Mouse (Mus musculus) hindbrain, embryonic 16.5 days (tissue): ENCODE measurements around the gene Zbtb32. TPM values are rescaled to one million over a fixed set of nuclear protein-coding genes. Genes with fewer than 3 reads are reported as not detected.

ENCODE experiments used
- ATAC-seq: fragments of 200-750 bp; cut with Nextera tagmentation; 2 replicates; pipeline ENCODE4 v1.8.0; 2017; ENCODE audit warnings: moderate TSS enrichment, moderate library complexity
- H3K27ac ChIP-seq: fragments of 300-500 bp; sonication (generic); 2 replicates; pipeline ENCODE4 v1.5.1; 2014; ENCODE audit warnings: low read depth, mild to moderate bottlenecking, control low read depth, low read length, moderate library complexity
- H3K27me3 ChIP-seq: fragments of 300-500 bp; sonication (generic); replicated peaks from 2 replicates; pipeline ENCODE4 v1.6.1; 2014; ENCODE audit warnings: low read length; ENCODE audit not compliant: control insufficient read depth, insufficient read depth
- H3K36me3 ChIP-seq: fragments of 300-500 bp; sonication (generic); 2 replicates; pipeline ENCODE4 v1.6.1; 2014; ENCODE audit warnings: mild to moderate bottlenecking, low read length, moderate library complexity, mixed read lengths; ENCODE audit not compliant: control insufficient read depth, insufficient read depth
- H3K4me1 ChIP-seq: fragments of 300-500 bp; sonication (generic); 2 replicates; pipeline ENCODE4 v1.6.1; 2014; ENCODE audit warnings: low read depth, low read length; ENCODE audit not compliant: control insufficient read depth, insufficient read depth
- H3K4me2 ChIP-seq: fragments of 300-500 bp; sonication (generic); 2 replicates; pipeline ENCODE4 v1.6.1; 2014; ENCODE audit warnings: mild to moderate bottlenecking, low read length, control low read depth, moderate library complexity
- H3K4me3 ChIP-seq: fragments of 300-500 bp; sonication (generic); 2 replicates; pipeline ENCODE4 v1.5.1; 2014; ENCODE audit warnings: mild to moderate bottlenecking, low read length, control low read depth, moderate library complexity
- H3K9ac ChIP-seq: fragments of 300-500 bp; sonication (generic); 2 replicates; pipeline ENCODE4 v1.6.1; 2014; ENCODE audit warnings: low read depth, mild to moderate bottlenecking, control low read depth, low read length, moderate library complexity
- H3K9me3 ChIP-seq: fragments of 300-500 bp; sonication (generic); 2 replicates; pipeline ENCODE4 v1.6.1; 2014; ENCODE audit warnings: mild to moderate bottlenecking, low read length, moderate library complexity; ENCODE audit not compliant: control insufficient read depth
- WGBS: fragments of 180-500 bp; shearing (Covaris S2); extraction: QIAGEN DNeasy Blood & Tissue Kit; methylation state at CpG from one replicate; pipeline ENCODE4 v1.1.7; 2014; 5-methylcytosine and 5-hydroxymethylcytosine counted together
- polyA plus RNA-seq: library from polyadenylated mRNA; unstranded; fragments of >200 nt; fragmentation: Nextera tagmentation; extraction: Ambion mirVana; gene quantifications from 2 replicates; pipeline ENCODE4 v1.2.1, GENCODE M21; 2015

The Zbtb32 gene
- polyA plus RNA-seq = 0.11 and 0.21 TPM in 2 replicates

DNA sequence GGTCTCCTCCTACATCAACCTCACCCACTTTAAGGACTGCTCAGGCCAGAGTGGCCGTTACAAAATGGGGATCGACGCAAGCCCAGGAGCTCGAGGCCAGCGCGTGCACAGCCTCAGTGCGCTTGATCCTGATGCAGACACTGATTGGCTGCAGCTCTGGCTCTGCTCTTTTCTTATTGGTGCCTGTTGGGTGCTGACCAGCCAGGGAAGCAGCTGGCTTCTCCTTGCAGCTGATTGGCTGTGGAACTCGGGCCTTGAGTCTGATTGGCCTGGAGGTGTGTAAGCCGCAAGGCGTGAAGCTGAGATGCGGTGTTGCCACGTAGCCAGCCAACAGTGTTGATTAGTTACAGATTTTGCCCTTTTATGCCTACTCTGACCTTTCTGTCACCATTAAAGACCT, at the start of gene Zbtb32:
Zbtb32 (minus strand) TSS at position 124 of the 400 bp plus-strand sequence.
- no peaks in the 10 kb centered on the region for H3K27me3 ChIP-seq
- ATAC-seq = no peak
- WGBS = 90% methylated on average over 12 of the region's 12 CpGs
- H3K36me3 ChIP-seq = no peaks in the 10 kb centered on the region
- H3K9me3 ChIP-seq = no peaks in the 10 kb centered on the region
- H3K27ac ChIP-seq = peak within 1 kb of the TSS; percentile 37; the same call in 1 of the 2 replicates
- peaks cover 11% of the 10 kb centered on the region for H3K4me1 ChIP-seq
- peak within 1 kb of the TSS; percentile 53 for H3K4me2 ChIP-seq
- 0 out of 2 replicates have a peak within 1 kb of the TSS, but pooled peaks have one; percentile 11 for H3K9ac ChIP-seq
- peak within 1 kb of the TSS; percentile 27 for H3K4me3 ChIP-seq

DNA sequence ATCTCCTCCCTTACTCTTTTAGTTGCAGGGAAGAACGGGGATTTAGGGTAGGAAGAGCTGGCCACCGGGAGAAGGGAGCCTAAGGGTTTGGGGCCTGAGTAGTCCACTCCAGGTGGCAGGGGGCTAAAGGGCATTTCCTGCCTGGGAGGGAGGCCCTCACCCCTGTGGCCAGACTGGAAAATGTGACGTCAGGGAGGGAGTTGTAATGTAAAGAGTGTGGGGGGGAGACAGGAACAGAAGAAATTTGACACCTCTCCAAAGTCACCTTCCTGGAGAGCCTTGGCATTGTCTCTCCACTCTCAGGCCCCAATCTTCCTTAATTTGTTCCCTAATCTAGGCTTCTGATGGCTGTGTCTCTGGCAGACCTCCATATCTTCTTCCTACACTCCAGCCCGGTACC, 40.4 kb upstream of the Zbtb32 start:
- H3K4me3 ChIP-seq = no peak overlapping the region
- peaks cover 26% of the 10 kb centered on the region for H3K27me3 ChIP-seq
- WGBS = 31% methylated on average over 4 of the region's 4 CpGs

DNA sequence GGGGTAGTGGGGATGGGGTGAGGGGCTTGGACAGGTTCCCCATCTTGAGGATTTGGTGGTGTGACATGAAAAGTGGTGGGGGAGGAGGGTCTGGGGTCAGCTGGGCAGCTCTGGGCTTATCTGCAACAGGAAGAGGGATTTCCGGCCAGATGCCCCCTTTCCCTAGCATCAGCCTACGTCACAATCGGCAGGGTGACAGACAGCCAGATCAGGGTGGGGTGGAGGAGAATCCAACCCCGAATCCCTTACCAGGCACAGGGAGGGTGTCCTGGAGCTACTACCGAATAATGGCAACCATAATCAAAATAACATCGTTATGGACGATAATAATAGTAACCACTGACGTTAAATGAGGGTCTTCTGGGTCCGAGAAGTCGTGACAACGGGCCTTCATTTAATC, 37.7 kb upstream of the Zbtb32 start:
- Histone ChIP-seq H3K9ac (no peak overlapping the region), H3K27ac (no peak overlapping the region), H3K4me1 (peaks cover 3% of the 10 kb centered on the region; the same call in 1 of the 2 replicates), H3K36me3 (peaks cover 13% of the 10 kb centered on the region), H3K4me2 (no peak overlapping the region), H3K4me3 (no peak overlapping the region), H3K27me3 (peaks cover 45% of the 10 kb centered on the region), H3K9me3 (no peaks in the 10 kb centered on the region)
- WGBS = 31% methylated on average over 11 of the region's 11 CpGs
- no peak for ATAC-seq

More for the DNA sequence above, 40.4 kb upstream of the Zbtb32 start:
- ATAC-seq = no peak
- no peak overlapping the region for H3K27ac ChIP-seq
- H3K9me3 ChIP-seq = no peaks in the 10 kb centered on the region
- peaks cover 31% of the 10 kb centered on the region for H3K36me3 ChIP-seq
- no peak overlapping the region for H3K9ac ChIP-seq
- no peak overlapping the region for H3K4me2 ChIP-seq
- peaks cover 3% of the 10 kb centered on the region; the same call in 1 of the 2 replicates for H3K4me1 ChIP-seq

DNA sequence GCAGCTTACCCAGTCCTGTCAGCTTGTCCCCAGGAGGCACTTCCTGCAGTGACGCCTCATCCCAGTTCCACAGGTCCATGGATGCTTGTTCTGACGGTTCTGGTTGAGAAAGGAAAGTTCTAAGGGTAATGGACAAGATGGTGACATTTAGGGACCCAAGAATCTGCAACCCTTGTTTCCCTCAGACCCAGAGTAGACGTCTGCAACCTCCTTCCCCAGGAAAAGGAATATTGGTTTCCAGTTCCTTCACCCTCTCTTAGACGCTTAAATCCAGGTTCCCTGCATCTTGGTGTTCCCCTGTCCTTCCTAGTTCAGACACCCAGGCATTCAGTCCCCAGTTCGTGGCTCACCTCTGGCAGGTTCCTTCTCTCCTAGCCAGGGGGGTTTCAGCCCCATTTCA, 37.0 kb upstream of the Zbtb32 start, which contains the start of gene Etv2:
Etv2 (minus strand) TSS at position 101 of the 400 bp plus-strand sequence.
- Histone ChIP-seq H3K4me1 (peaks cover 3% of the 10 kb centered on the region; the same call in 1 of the 2 replicates), H3K27ac (no peak within 1 kb of the TSS), H3K36me3 (peaks cover 7% of the 10 kb centered on the region), H3K27me3 (peaks cover 45% of the 10 kb centered on the region), H3K4me2 (peak within 1 kb of the TSS; percentile 18; the same call in 1 of the 2 replicates), H3K4me3 (no peak within 1 kb of the TSS), H3K9ac (no peak within 1 kb of the TSS), H3K9me3 (no peaks in the 10 kb centered on the region)
- 1% methylated on average over 5 of the region's 5 CpGs for WGBS
- ATAC-seq = no peak

DNA sequence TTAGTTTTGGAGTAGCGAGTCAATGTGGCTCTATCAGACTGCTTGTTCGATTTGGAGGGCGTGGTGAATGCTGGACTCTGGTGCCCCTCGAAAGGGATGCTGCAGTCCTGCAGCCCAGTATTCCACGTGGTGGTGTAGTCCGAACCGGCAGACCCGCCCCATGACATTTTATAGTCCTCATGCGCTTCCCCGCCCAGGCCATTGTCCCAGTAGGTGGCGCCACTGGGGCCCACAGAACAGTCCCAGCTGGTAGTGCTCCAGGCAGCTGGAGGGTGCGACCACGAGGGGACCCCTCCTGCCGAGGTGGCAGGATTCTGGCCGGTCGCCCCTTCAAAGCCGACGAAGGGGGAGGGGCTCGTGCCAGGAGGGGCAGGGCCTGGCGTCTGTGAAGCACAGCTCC, 35.9 kb upstream of the Zbtb32 start:
- no peak for ATAC-seq
- Histone ChIP-seq H3K27me3 (peaks cover 47% of the 10 kb centered on the region), H3K27ac (no peak overlapping the region)

DNA sequence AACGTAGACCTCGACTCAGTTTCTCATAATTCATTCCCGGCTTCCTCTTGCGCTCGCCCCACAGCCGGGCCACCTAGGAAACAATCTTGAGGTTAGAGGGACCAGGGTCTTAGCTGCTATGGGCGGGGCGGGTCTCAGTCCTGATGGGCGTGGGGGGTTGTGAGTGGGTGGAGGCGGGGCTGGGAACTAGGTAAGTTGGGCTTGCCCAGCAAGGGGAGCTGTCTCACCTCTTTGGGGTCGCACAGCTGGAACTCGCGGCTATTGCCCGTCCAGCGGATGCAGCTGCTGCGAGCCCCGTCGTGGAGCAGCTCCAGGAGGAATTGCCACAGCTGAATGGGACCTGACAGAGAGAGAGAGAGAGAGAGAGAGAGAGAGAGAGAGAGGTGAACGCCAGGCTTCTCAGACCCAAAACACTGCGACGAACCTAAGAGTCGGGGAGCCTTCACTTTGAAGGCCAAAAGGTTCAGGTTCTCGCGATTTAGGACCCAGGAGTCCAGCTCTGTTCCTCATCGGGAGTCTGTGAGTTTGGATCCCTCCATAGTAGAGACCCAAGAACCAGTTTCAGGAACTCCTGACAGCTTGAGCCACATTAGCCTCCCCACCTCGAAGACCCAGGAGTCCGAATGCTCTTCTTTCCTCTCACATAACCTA, 35.2 kb upstream of the Zbtb32 start:
- no peaks in the 10 kb centered on the region for H3K9me3 ChIP-seq
- H3K27me3 ChIP-seq = peaks cover 47% of the 10 kb centered on the region
- no peak overlapping the region for H3K4me3 ChIP-seq
- peaks cover 3% of the 10 kb centered on the region; the same call in 1 of the 2 replicates for H3K4me1 ChIP-seq
- H3K4me2 ChIP-seq = no peak overlapping the region
- 7% methylated on average over 27 of the region's 27 CpGs for WGBS
- no peak overlapping the region for H3K27ac ChIP-seq
- no peak overlapping the region; the same call in 1 of the 2 replicates for H3K9ac ChIP-seq
- H3K36me3 ChIP-seq = no peaks in the 10 kb centered on the region
- no peak for ATAC-seq

More for the DNA sequence above, 35.9 kb upstream of the Zbtb32 start:
- no peaks in the 10 kb centered on the region for H3K9me3 ChIP-seq
- under 1% methylated on average over 20 of the region's 20 CpGs for WGBS
- H3K9ac ChIP-seq = no peak overlapping the region
- H3K4me1 ChIP-seq = peaks cover 3% of the 10 kb centered on the region; the same call in 1 of the 2 replicates
- H3K4me2 ChIP-seq = peak overlapping the region; percentile 18; the same call in 1 of the 2 replicates
- H3K4me3 ChIP-seq = no peak overlapping the region
- no peaks in the 10 kb centered on the region for H3K36me3 ChIP-seq

DNA sequence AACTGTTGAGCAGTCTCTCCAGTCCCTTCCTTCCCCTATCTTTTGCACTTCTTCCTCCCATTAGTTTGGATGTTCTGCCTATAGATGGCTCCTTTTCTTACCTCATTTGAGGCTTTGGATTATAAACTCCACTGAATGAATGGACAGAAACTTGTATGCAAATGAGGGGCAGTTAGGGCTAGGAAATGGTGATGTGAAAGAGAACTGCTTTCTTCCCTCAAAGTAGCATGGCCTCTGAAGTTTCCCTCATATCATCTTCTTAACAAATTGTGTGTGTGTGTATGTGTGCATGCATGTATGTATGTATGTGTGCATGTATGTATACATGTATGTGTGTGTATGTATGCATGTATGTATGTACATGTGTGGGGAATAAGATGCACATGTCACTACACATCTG, 30.3 kb upstream of the Zbtb32 start:
- H3K27me3 ChIP-seq = peaks cover 20% of the 10 kb centered on the region

DNA sequence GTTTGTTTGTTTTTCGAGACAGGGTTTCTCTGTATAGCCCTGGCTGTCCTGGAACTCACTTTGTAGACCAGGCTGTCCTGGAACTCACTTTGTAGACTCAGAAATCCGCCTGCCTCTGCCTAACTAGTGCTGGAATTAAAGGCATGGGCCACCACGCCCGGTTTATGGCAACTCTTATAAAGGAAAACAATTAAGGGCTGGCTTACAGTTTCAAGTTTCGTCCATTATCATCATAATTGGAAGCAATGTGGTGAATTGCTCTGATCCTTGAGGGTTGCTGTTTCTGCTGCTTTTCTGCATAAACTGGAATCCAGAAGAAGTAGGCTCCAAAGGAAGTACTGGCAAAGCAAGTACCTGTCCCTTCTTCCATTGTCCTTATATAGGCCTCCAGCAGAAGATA, 27.9 kb upstream of the Zbtb32 start:
- no peak for ATAC-seq
- Histone ChIP-seq H3K4me3 (no peak overlapping the region), H3K4me2 (no peak overlapping the region; the same call in 1 of the 2 replicates), H3K27me3 (peaks cover 2% of the 10 kb centered on the region; the same call in 1 of the 2 replicates), H3K27ac (no peak overlapping the region), H3K36me3 (peaks cover 17% of the 10 kb centered on the region), H3K9ac (no peak overlapping the region), H3K9me3 (no peaks in the 10 kb centered on the region), H3K4me1 (peaks cover 9% of the 10 kb centered on the region)
- 93% methylated on average over 5 of the region's 5 CpGs for WGBS

More for the DNA sequence above, 30.3 kb upstream of the Zbtb32 start:
- Histone ChIP-seq H3K4me3 (no peak overlapping the region), H3K4me1 (peaks cover 9% of the 10 kb centered on the region), H3K9ac (no peak overlapping the region), H3K4me2 (no peak overlapping the region), H3K9me3 (no peaks in the 10 kb centered on the region), H3K36me3 (peaks cover 3% of the 10 kb centered on the region; the same call in 1 of the 2 replicates), H3K27ac (no peak overlapping the region)
- ATAC-seq = no peak

DNA sequence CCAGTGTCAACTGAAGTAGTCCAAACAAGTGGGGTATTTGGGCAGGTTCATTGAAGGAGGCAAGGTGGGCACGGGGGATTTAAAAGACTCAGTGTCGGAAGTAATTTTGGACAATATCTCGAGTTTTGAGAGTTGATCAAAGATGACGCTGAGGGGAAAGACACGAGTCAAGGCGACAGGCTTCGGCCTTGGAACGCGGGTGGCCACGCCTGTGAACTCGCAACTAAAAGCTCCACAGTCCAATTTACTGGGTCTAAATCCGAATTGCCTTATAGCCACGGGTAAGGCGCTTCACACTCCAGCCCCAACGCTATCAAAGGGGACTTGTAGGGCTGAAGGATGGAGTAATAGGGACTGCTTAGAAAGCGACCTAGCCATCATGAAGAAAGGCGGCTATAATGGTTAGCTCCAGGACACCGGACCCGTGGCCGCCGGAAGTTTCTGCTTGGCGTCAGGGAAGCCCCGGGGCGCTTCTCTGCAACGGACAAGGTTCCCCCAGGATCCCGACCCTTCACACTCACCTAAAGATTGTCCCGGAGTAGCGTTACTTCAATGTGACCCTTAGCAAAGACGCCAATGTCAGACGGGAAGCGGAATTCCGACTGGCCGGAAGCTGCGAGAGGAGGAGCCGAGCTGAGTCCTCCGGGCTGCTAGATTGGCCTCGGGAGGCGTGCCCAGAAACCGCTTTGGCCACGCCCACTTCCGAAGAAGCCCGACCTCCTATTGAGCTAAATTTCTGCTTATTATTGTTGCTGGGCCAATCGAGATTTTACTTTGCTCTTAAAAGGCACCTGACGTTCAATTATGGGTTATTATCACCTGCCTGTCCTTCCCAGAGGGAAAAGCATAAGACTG, 27.0 kb upstream of the Zbtb32 start, which contains the start of gene Cox6b1:
Cox6b1 (minus strand) TSS at position 622 of the 855 bp plus-strand sequence.
- Histone ChIP-seq H3K4me2 (peak within 1 kb of the TSS; percentile 96), H3K36me3 (peaks cover 18% of the 10 kb centered on the region), H3K9me3 (no peaks in the 10 kb centered on the region), H3K4me1 (peaks cover 9% of the 10 kb centered on the region), H3K27me3 (peaks cover 2% of the 10 kb centered on the region; the same call in 1 of the 2 replicates), H3K27ac (peak within 1 kb of the TSS; percentile 63), H3K9ac (peak within 1 kb of the TSS; percentile 81), H3K4me3 (peak within 1 kb of the TSS; percentile 71)
- peak; percentile 95 for ATAC-seq
- WGBS = 2% methylated on average over 44 of the region's 44 CpGs
